Mouse (Mus musculus): ENCODE measurements around the gene Mcrip1. TPM values are rescaled to one million over a fixed set of nuclear protein-coding genes. Genes with fewer than 3 reads are reported as not detected.
A peak's percentile ranks its signal among the peaks of the same experiment; 100 is the strongest.

The Mcrip1 gene
- polyA plus RNA-seq, 1 experiment from 2014 or later, result 115 TPM

DNA sequence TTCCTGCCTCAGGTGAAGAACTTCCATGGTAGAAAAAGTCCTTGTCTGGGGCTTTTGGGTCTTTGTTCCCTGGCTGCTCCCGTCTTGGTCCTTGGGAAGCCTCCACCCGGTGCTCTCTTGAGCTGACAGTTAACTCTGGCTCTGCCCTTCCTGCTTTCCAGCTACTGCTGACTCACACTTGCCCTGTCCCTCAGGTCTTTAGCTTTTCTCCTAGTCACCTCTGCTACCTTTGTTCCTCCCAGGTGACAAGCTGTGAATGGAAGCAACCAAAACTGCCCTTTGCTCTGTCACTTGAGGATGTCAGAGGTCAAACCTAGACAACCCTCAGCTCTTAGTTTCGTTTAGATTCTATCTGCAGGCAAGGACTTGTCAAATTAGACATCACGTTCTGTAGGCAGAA lies 39.6 kb downstream of the Mcrip1 start:
- H3K36me3 ChIP-seq (ENCODE audit: control insufficient read depth, insufficient read depth, low read length), result no peaks in the 10 kb centered on the region
- DNase-seq (ENCODE audit: low spot score) (peak; percentile 51), ATAC-seq (ENCODE audit: low FRiP score, low TSS enrichment) (peak; percentile 34; the same call in 1 of the 2 replicates)
- TF ChIP-seq EP300 (optimal IDR thresholded peaks at IDR 0.05) (no peak), CTCF (IDR thresholded peaks at IDR 0.05; ENCODE audit: low read depth) (no peak)
- 0 out of 2 replicates have a peak, but pooled peaks cover 5% of the 10 kb centered on the region for H3K4me1 ChIP-seq (replicated peaks; ENCODE audit: control insufficient read depth, insufficient read depth)
- WGBS, result 39% methylated on average over 4 of the region's 4 CpGs
- H3K9ac ChIP-seq (ENCODE audit: low read length), result no peak overlapping the region
- H3K4me2 ChIP-seq (replicated peaks; ENCODE audit: low read depth), result no peak overlapping the region
- H3K4me3 ChIP-seq (ENCODE audit: low read depth, low read length), result no peak overlapping the region
- peak overlapping the region; percentile 86 for H3K27ac ChIP-seq (replicated peaks)
- H3K9me3 ChIP-seq (ENCODE audit: control insufficient read depth, low read length), result no peaks in the 10 kb centered on the region
- no peaks in the 10 kb centered on the region for H3K27me3 ChIP-seq (ENCODE audit: control insufficient read depth, insufficient read depth, low read length)

DNA sequence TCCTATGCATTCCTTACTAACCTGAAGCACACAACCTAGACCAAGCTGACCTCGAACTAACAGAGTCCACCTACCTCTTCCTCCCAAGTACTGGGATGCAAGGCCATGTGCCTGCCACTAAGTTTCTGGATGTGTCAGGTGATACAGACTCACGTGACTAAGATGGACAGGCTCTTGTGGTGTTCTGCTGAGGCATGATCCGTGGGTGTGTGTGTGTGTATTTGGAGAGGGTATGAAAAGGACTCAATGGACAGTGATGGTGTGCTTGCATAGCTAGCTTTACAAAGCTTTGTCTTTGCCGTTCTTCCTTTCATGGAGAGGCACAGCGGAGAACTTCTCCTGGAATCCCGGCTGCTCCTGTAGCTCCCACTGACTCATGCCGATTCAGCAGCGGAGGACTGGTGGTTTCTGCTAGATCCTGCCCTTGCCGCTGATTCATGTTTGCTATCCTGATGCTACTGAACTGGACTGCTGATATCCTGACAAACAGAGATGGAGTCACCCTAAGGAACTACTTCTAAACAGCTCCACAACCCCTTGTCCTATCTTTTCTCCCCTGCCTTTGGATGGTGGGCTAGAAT lies 41.1 kb downstream of the Mcrip1 start:
- no peaks in the 10 kb centered on the region for H3K9me3 ChIP-seq (ENCODE audit: control insufficient read depth, low read length)
- 54% methylated on average over 9 of the region's 9 CpGs for WGBS
- no peaks in the 10 kb centered on the region for H3K36me3 ChIP-seq (ENCODE audit: control insufficient read depth, insufficient read depth, low read length)
- H3K27me3 ChIP-seq (ENCODE audit: control insufficient read depth, insufficient read depth, low read length), result no peaks in the 10 kb centered on the region
- 0 out of 2 replicates have a peak, but pooled peaks cover 5% of the 10 kb centered on the region for H3K4me1 ChIP-seq (replicated peaks; ENCODE audit: control insufficient read depth, insufficient read depth)
- ATAC-seq (ENCODE audit: low FRiP score, low TSS enrichment), result peak; percentile 39
- no peak overlapping the region for H3K4me2 ChIP-seq (replicated peaks; ENCODE audit: low read depth)
- TF ChIP-seq CTCF (IDR thresholded peaks at IDR 0.05; ENCODE audit: low read depth) (no peak), EP300 (optimal IDR thresholded peaks at IDR 0.05) (no peak)
- H3K4me3 ChIP-seq (ENCODE audit: low read depth, low read length), result no peak overlapping the region
- H3K27ac ChIP-seq (replicated peaks), result peak overlapping the region; percentile 90
- peak; percentile 57 for DNase-seq (ENCODE audit: low spot score)
- no peak overlapping the region for H3K9ac ChIP-seq (ENCODE audit: low read length)

- peak; percentile 88 for ATAC-seq (ENCODE audit: low FRiP score, low TSS enrichment)
- H3K4me1 ChIP-seq (replicated peaks; ENCODE audit: control insufficient read depth, insufficient read depth), result 0 out of 2 replicates have a peak, but pooled peaks cover 5% of the 10 kb centered on the region
- TF ChIP-seq CTCF (IDR thresholded peaks at IDR 0.05; ENCODE audit: low read depth), result no peak
- DNase-seq (ENCODE audit: low spot score), result peak; percentile 67
- WGBS, result 40% methylated on average over 13 of the region's 13 CpGs
- no peak overlapping the region for H3K4me3 ChIP-seq (ENCODE audit: low read depth, low read length)
- peak overlapping the region; percentile 90 for H3K27ac ChIP-seq (replicated peaks)
- H3K4me2 ChIP-seq (replicated peaks; ENCODE audit: low read depth), result no peak overlapping the region
- H3K9ac ChIP-seq (ENCODE audit: low read length), result no peak overlapping the region
- H3K9me3 ChIP-seq (ENCODE audit: control insufficient read depth, low read length), result no peaks in the 10 kb centered on the region
- H3K36me3 ChIP-seq (ENCODE audit: control insufficient read depth, insufficient read depth, low read length), result no peaks in the 10 kb centered on the region
- no peaks in the 10 kb centered on the region for H3K27me3 ChIP-seq (ENCODE audit: control insufficient read depth, insufficient read depth, low read length)
Measured at GRCm38 (mm10) chr11:120507611-120508289, 41.8 kb downstream of the Mcrip1 start.

GRCm38 (mm10) chr11:120506899-120507298 lies 42.6 kb downstream of the Mcrip1 start:
- H3K4me1 ChIP-seq (replicated peaks; ENCODE audit: control insufficient read depth, insufficient read depth), result 0 out of 2 replicates have a peak, but pooled peaks cover 5% of the 10 kb centered on the region
- TF ChIP-seq CTCF (IDR thresholded peaks at IDR 0.05; ENCODE audit: low read depth) (peak; percentile 74), EP300 (optimal IDR thresholded peaks at IDR 0.05) (no peak)
- H3K4me2 ChIP-seq (replicated peaks; ENCODE audit: low read depth), result no peak overlapping the region
- DNase-seq (ENCODE audit: low spot score), result peak; percentile 79
- no peaks in the 10 kb centered on the region for H3K9me3 ChIP-seq (ENCODE audit: control insufficient read depth, low read length)
- H3K27ac ChIP-seq (replicated peaks), result peak overlapping the region; percentile 83
- H3K36me3 ChIP-seq (ENCODE audit: control insufficient read depth, insufficient read depth, low read length), result no peaks in the 10 kb centered on the region
- WGBS, result 45% methylated on average over 4 of the region's 4 CpGs
- H3K4me3 ChIP-seq (ENCODE audit: low read depth, low read length), result no peak overlapping the region
- H3K27me3 ChIP-seq (ENCODE audit: control insufficient read depth, insufficient read depth, low read length), result no peaks in the 10 kb centered on the region
- ATAC-seq (ENCODE audit: low FRiP score, low TSS enrichment), result peak; percentile 72
- H3K9ac ChIP-seq (ENCODE audit: low read length), result no peak overlapping the region

GRCm38 (mm10) chr11:120505661-120506060 lies 43.9 kb downstream of the Mcrip1 start:
- ATAC-seq (ENCODE audit: low FRiP score, low TSS enrichment), result no peak
- TF ChIP-seq CTCF (IDR thresholded peaks at IDR 0.05; ENCODE audit: low read depth) (no peak), EP300 (optimal IDR thresholded peaks at IDR 0.05) (no peak)
- Histone ChIP-seq H3K27ac (replicated peaks) (no peak overlapping the region), H3K9me3 (ENCODE audit: control insufficient read depth, low read length) (no peaks in the 10 kb centered on the region), H3K4me2 (replicated peaks; ENCODE audit: low read depth) (no peak overlapping the region), H3K27me3 (ENCODE audit: control insufficient read depth, insufficient read depth, low read length) (no peaks in the 10 kb centered on the region), H3K36me3 (ENCODE audit: control insufficient read depth, insufficient read depth, low read length) (no peaks in the 10 kb centered on the region), H3K9ac (ENCODE audit: low read length) (no peak overlapping the region), H3K4me1 (replicated peaks; ENCODE audit: control insufficient read depth, insufficient read depth) (0 out of 2 replicates have a peak, but pooled peaks cover 5% of the 10 kb centered on the region), H3K4me3 (ENCODE audit: low read depth, low read length) (no peak overlapping the region)
- DNase-seq (ENCODE audit: low spot score), result no peak
- WGBS, result 69% methylated on average over 3 of the region's 3 CpGs

DNA sequence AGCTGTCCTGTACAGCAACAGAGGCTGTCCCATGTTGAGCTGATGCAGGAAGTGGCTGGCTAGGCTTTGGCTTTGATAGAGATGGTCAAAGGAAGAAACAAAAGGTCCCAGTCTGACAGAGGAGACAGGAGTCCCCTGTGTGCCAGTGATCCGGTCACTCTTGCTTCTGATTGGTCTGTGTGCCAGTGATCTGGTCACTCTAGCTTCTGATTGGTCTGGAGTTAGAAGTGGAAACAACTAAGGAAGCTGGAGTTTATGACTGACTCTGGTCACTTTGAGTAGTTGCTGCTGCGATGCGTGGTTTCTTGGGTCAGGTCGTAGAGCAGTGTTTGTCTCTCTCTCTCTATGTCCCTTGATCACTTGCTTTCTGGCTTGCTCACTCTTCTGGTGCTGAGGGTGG lies 47.8 kb downstream of the Mcrip1 start:
- Histone ChIP-seq H3K4me2 (replicated peaks; ENCODE audit: low read depth) (no peak overlapping the region), H3K9me3 (ENCODE audit: control insufficient read depth, low read length) (no peaks in the 10 kb centered on the region), H3K4me3 (ENCODE audit: low read depth, low read length) (no peak overlapping the region), H3K36me3 (ENCODE audit: control insufficient read depth, insufficient read depth, low read length) (peaks cover 5% of the 10 kb centered on the region), H3K9ac (ENCODE audit: low read length) (no peak overlapping the region), H3K27ac (replicated peaks) (no peak overlapping the region), H3K4me1 (replicated peaks; ENCODE audit: control insufficient read depth, insufficient read depth) (no peaks in the 10 kb centered on the region), H3K27me3 (ENCODE audit: control insufficient read depth, insufficient read depth, low read length) (no peaks in the 10 kb centered on the region)
- TF ChIP-seq EP300 (optimal IDR thresholded peaks at IDR 0.05), result no peak
- TF ChIP-seq CTCF (IDR thresholded peaks at IDR 0.05; ENCODE audit: low read depth), result no peak
- DNase-seq (ENCODE audit: low spot score), result no peak
- 78% methylated on average over 4 of the region's 4 CpGs for WGBS
- no peak for ATAC-seq (ENCODE audit: low FRiP score, low TSS enrichment)
